Mouse (Mus musculus): Measurements from ENCODE around the gene Cdipt.

GRCm38 (mm10) chr7:126967361-126967760 lies 8.4 kb upstream of the Cdipt start:
- no peak for TF ChIP-seq CTCF (conservative IDR thresholded peaks at IDR 0.05; ENCODE audit: insufficient read depth, insufficient read length, low read depth, low read length)
- no peak for TF ChIP-seq POLR2A (IDR thresholded peaks at IDR 0.05; ENCODE audit: low read depth, low read length)

Data from kidney, adult 2 months (tissue).